Mouse (Mus musculus): ENCODE results near the gene Ccdc88c.

DNA sequence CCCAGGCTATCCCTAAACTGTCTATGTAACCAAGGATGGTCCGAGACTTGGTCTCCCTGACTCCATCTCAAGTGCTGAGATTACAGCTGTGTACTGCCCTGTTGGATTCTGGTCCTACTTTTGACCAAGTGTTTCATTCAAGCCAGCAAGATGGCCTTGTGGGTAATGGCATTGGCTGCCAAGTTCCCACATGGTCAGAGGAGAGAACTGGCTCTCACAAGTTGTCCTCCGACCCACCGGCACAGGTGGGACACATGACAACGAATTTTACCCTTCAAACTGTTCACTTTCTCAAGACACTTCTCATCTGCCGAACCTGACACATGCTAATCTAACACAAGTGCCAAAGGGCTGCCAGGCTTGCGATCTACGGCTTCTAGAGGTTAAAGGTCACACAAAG, 9.4 kb downstream of the Ccdc88c start:
- TF ChIP-seq CTCF (IDR thresholded peaks at IDR 0.05; ENCODE audit: low read depth) (no peak), EP300 (IDR thresholded peaks at IDR 0.05; ENCODE audit: low read depth) (no peak)

Data from liver, embryonic 14.5 days (tissue).